Mouse (Mus musculus): ENCODE data around the gene Camta2.

The Camta2 gene

DNA sequence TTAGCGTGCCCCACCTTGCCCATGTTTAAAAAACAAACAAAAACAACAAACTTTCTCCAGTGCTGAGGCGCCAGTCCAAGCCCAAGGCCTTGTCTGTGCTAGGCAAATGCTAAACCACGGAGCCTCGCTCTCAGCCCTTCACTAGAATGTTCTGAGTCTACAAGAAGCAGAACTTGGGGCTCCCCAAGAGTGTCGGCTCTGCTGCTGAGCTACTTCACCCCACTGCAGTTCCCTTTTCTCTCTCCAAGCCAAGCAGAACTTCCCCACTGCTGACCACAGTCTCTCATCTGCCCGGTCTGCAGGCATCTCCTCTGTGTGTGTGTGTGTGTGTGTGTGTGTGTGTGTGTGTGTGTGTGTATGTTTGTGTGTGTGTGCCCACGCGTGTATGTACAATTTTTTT is 8.0 kb downstream of the Camta2 start:
- peak; percentile 89 for DNase-seq (ENCODE audit: low read depth, low spot score)

DNA sequence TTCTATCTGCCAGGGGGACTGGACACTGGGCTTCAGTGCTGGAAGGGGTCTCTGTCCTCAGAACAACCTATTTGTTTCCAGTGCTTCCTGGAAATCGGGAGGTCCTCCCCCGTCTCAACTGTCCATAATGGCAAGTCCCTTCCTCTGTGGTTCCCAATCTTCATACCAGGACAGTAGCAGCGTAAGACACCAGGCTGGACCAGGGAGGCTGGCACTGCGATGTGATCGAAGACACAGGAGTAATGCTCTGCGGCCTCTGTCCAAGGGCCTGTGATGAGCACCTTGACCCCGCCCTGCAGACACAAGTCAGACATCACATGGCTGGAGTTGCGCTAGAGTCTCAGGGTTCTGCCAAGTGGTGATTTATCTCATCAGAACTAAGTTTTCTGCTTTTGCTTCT is 8.5 kb downstream of the Camta2 start:
- Histone ChIP-seq H3K27me3 (ENCODE audit: control insufficient read depth, insufficient read depth, low read length, poor library complexity, severe bottlenecking) (no peaks in the 10 kb centered on the region), H3K36me3 (ENCODE audit: control insufficient read depth, insufficient read depth, low read length, poor library complexity, severe bottlenecking) (peaks cover 11% of the 10 kb centered on the region)
- no peak for DNase-seq (ENCODE audit: low read depth, low spot score)

More for the DNA sequence above, 8.0 kb downstream of the Camta2 start:
- Histone ChIP-seq H3K27me3 (ENCODE audit: control insufficient read depth, insufficient read depth, low read length, poor library complexity, severe bottlenecking) (no peaks in the 10 kb centered on the region), H3K36me3 (ENCODE audit: control insufficient read depth, insufficient read depth, low read length, poor library complexity, severe bottlenecking) (peaks cover 11% of the 10 kb centered on the region)

DNA sequence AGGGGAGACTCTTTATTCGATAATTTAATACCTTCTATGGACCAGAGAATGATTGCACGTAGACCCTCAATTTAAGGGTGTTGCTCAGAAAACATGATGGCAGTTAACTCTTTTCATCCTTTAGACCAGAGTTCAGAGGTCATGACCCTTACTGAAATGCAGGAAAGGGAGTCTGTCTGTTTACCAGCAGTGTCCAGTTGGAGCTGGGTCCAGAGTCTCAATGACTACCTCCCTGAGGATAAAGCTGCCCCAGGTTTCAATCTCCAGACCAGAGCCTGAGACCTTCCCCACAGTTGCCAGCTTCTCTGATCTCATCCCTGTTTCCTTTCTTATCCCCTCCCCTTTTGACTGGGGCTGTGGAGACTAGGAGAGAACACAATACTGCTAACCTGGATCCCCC is 9.3 kb downstream of the Camta2 start:
- no peak for DNase-seq (ENCODE audit: low read depth, low spot score)
- Histone ChIP-seq H3K36me3 (ENCODE audit: control insufficient read depth, insufficient read depth, low read length, poor library complexity, severe bottlenecking) (peaks cover 11% of the 10 kb centered on the region), H3K27me3 (ENCODE audit: control insufficient read depth, insufficient read depth, low read length, poor library complexity, severe bottlenecking) (no peaks in the 10 kb centered on the region)

DNA sequence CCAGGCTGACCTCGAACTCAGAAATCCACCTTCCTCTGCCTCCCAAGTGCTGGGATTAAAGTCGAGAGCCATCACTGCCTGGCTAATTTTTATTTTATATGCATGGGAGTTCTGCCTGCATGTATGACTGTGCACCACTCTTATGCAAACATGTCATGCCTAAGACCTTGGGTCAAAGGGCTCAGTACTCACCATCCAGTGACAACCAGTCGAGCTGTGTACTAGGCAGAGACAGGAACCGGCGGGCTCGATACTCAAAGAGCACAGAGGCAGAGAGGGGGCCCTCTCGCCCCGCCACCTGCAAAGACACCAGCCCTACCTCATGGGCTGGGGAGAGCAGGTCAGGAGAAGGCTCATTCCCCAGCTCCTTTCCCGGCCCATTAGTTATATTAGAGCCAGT is 9.8 kb downstream of the Camta2 start:
- peaks cover 11% of the 10 kb centered on the region for H3K36me3 ChIP-seq (ENCODE audit: control insufficient read depth, insufficient read depth, low read length, poor library complexity, severe bottlenecking)
- H3K27me3 ChIP-seq (ENCODE audit: control insufficient read depth, insufficient read depth, low read length, poor library complexity, severe bottlenecking) = no peaks in the 10 kb centered on the region
- DNase-seq (ENCODE audit: low read depth, low spot score) = no peak

DNA sequence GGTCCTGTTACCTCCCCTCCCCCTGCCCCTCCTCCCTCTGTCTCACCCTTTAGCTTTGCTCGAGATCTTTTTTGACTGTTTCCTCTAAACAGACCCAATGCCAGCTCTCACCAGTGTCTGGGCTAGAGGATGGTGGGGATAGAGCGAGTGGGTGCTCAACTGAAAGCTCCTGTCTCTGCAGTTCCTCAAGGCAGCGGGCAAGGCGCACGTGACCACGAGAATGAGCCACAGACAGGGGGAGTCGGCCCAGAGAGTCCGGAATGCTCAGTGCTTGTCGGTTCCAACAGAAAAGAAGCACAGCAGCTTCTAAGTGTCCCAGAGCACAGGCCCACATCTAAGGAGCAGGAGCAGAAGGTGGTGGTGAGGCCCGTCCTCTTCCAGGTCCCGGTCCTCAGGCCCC is 13.4 kb downstream of the Camta2 start:
- no peak for DNase-seq (ENCODE audit: low read depth, low spot score)

DNA sequence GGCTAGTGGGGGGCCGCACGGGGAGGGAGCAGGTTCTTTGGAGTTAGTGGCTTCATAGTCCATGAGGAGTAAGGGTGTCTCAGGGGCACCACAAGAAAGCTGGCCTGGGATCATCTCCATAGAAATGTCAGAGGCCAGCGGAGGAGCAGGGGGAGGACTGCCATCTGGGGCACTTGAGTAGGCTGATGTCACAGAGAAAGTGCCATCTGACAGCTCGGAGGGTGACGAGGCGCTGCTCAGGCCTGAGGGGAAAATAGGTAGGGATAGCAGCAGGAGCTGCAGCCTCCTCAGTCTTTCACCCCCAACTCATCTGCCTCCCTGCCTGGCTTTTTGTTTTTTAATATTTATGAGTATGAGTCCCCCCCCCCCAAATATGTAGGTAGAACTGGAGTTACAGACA is 13.9 kb downstream of the Camta2 start:
- DNase-seq (ENCODE audit: low read depth, low spot score) = no peak
- peaks cover 6% of the 10 kb centered on the region for H3K36me3 ChIP-seq (ENCODE audit: control insufficient read depth, insufficient read depth, low read length, poor library complexity, severe bottlenecking)

More for the DNA sequence above, 13.4 kb downstream of the Camta2 start:
- H3K27me3 ChIP-seq (ENCODE audit: control insufficient read depth, insufficient read depth, low read length, poor library complexity, severe bottlenecking) = no peaks in the 10 kb centered on the region
- H3K36me3 ChIP-seq (ENCODE audit: control insufficient read depth, insufficient read depth, low read length, poor library complexity, severe bottlenecking) = peaks cover 6% of the 10 kb centered on the region

DNA sequence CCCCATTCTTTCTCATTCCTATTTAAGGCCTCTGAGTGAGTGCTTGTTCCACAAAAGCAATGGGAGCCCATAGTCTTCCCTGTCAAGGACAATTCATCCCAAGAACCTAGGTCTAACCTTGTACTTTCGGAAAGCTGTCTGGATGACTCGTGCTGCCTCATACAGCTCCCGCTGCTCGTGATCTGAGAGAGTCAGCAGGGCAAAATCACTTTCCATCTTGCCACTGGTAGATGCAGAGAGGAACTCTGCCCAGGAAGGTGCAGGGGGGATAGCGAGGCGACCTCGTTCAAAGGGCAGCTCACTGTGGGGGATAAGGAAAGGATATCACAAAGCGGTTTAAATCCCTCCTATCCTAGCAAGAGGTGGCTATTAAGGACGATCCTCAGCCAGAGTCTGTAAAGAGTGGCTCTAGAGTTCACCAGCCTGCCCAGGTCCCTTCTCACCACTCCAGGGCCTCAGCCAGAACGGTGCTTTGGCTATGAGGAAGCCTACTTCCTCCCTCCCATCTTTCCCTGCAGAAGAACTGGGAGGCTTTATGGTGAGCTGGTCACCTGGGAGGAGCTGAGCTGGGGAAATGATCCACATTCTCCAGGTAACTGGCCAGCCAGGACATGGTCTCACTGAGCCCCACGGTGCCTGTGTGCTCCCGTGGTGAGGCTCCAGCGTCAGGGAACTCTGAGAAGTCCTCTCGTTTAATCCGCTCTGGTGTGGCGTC is 16.4 kb downstream of the Camta2 start:
- no peak for DNase-seq (ENCODE audit: low read depth, low spot score)
- no peaks in the 10 kb centered on the region for H3K27me3 ChIP-seq (ENCODE audit: control insufficient read depth, insufficient read depth, low read length, poor library complexity, severe bottlenecking)
- H3K36me3 ChIP-seq (ENCODE audit: control insufficient read depth, insufficient read depth, low read length, poor library complexity, severe bottlenecking) = peaks cover 3% of the 10 kb centered on the region

More for the DNA sequence above, 13.9 kb downstream of the Camta2 start:
- no peaks in the 10 kb centered on the region for H3K27me3 ChIP-seq (ENCODE audit: control insufficient read depth, insufficient read depth, low read length, poor library complexity, severe bottlenecking)

DNA sequence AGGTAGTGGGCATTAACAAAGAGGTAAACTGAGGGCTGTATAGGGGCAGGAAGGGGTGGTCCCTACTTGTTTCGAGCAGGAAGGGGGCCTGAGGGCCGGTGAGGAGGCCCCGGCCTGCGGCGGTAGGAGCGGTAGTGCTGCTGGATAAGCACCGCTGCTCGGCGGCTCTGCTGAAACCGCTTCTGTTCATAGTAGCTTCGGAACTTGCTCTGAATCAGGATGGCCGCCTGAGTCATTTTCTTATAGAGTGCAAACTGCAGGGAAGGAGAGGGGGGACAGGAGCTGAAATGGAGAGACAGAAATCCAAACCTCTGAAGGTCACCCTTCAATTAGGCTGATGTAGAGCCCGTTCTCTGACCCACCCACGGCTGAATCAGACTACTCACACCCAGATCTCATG is 17.4 kb downstream of the Camta2 start:
- H3K36me3 ChIP-seq (ENCODE audit: control insufficient read depth, insufficient read depth, low read length, poor library complexity, severe bottlenecking) = no peaks in the 10 kb centered on the region; the same call in none of the 2 replicates
- peak; percentile 38 for DNase-seq (ENCODE audit: low read depth, low spot score)
- H3K27me3 ChIP-seq (ENCODE audit: control insufficient read depth, insufficient read depth, low read length, poor library complexity, severe bottlenecking) = no peaks in the 10 kb centered on the region

DNA sequence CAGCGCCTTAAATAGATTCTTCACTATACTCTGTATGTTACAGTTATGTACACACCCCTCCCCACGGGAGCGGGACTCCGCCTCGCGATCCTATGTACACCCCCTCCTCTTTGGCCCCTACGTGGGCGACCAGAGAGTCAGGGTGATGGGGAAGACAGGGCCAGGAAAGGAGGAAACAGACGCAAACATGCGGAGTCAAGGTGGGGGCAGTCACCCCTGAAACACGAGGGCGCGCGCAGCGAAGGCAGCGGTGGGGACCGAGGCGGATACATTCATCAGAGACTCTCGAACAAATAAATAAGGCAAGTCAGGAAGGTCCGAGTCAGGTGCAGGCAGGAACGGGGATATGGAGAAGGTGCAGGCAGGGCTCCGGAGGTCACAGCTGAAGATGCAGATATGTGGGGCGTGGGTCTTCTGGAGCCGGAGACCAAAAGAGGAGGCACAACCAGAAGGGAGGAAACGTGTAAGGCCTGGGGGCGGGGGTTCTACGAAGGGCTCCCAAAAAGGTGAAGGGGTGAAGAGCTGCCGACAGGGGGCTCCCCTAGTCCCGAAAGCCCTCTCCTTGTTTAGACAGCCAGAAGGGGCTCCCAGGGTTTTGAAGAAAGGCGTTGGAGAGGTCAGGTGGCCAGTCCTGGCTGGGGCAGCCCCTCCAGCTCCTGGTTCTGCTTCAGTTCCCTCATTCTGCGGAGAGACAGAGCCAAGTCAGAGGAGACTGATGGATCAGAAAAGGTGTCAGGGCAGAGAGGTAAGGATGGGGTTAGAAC is 18.1 kb downstream of the Camta2 start:
- H3K36me3 ChIP-seq (ENCODE audit: control insufficient read depth, insufficient read depth, low read length, poor library complexity, severe bottlenecking) = no peaks in the 10 kb centered on the region; the same call in none of the 2 replicates
- H3K27me3 ChIP-seq (ENCODE audit: control insufficient read depth, insufficient read depth, low read length, poor library complexity, severe bottlenecking) = no peaks in the 10 kb centered on the region
- peak; percentile 86 for DNase-seq (ENCODE audit: low read depth, low spot score)

DNA sequence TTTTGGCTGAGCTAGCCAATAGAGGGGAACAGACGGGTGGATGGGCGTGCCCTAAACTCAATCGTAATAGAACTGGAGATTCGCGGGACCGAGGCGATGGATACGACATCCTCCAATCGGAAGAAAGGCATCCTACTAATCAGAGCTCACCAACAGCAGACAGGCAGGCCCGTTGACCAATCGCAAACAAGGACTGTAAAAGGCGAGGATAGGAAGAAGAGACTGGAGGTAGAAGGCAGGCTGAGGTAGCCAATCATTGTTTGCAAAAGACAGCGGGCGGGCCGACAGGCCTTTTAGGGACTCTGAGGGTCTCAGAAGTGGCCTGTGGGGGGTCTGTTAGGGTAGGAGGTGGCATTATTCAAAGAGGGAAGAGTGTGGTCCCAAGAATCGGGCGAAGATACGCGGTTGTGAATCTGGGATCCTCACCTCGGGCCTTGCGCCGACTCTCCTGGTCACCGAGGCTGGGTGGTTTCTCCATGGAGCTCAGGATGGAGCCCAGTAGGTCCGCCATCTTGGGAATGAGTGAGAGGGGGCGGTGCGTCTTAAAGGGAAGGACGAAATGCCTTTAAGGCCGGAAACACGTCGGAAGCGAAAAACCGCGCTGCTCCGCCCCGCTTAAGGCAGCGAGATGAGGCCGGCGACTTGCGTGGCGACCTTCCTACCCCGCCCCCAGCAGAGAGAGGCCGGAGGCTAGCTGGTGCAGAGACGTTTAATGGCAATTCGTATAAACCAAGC is 19.0 kb downstream of the Camta2 start, which contains the start of gene Spag7:
Gene Spag7, minus strand, starts transcription at position 646 of the 735 bp plus-strand sequence.
- Histone ChIP-seq H3K27me3 (ENCODE audit: control insufficient read depth, insufficient read depth, low read length, poor library complexity, severe bottlenecking) (no peaks in the 10 kb centered on the region), H3K36me3 (ENCODE audit: control insufficient read depth, insufficient read depth, low read length, poor library complexity, severe bottlenecking) (peaks cover 4% of the 10 kb centered on the region)
- peak; percentile 98 for DNase-seq (ENCODE audit: low read depth, low spot score)

DNA sequence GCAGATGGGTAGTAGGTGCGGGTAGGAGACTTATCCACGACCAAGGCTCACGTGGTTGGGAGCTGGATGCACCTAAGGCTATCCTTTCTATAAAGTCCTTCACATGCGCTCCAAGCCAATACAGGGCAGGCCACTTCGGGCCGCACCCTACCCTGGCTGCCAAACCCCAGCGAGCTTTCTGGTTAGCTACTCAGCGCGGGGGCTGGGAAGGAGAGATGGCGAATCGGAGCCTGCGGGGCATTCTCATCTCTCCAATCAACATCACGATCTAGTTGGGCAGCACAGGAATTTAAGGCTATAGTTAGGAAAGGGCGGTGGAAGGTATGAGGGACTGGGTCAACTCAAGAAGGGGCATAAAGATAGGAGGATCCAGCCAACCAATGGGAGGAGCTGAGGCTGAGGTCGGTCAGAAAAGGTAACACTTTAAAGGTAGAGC is 19.6 kb downstream of the Camta2 start:
- H3K27me3 ChIP-seq (ENCODE audit: control insufficient read depth, insufficient read depth, low read length, poor library complexity, severe bottlenecking) = no peaks in the 10 kb centered on the region
- peaks cover 4% of the 10 kb centered on the region for H3K36me3 ChIP-seq (ENCODE audit: control insufficient read depth, insufficient read depth, low read length, poor library complexity, severe bottlenecking)
- no peak for DNase-seq (ENCODE audit: low read depth, low spot score)

DNA sequence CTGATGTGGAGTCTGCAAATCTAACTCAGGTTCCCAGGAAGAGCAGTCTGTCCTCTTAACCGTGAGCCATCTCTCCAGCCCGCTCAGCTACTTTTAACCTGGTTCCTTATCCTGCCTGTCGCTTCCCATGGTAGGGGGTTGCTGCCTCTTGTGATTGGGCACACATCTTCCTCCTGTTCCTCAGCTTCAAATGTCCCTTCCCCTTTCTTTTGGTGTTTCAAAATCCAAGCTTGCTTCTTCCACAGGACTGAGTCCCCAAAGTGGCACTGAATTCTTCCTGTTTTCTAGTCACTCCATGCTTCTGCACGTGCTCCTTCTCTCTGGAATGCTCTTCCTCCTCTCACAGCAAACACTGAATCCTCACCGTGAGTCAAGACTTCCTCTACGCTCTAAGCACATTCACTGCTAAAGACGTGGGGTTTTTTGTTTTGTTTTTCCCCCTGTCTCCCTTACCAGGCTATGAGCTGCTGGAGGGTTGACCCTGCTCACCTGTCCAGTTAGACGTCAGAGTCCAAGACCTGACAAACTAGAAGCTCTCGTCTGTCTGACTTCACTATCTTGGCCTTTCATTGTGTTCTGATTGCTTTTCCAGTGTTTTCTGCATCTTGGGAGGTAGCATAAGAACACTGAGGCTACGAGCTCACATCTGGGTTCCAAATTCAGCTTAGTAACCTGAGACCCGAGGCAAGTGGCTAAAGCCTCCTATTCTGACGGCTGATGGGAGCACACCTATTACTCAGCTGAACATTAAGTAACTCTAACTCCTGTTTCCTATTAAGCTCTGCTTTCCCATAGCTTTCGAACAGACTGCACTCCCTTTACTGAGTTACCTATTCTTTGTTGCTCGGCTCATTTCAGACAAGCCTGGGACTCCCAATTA is 20.4 kb downstream of the Camta2 start:
- Histone ChIP-seq H3K36me3 (ENCODE audit: control insufficient read depth, insufficient read depth, low read length, poor library complexity, severe bottlenecking) (peaks cover 4% of the 10 kb centered on the region), H3K27me3 (ENCODE audit: control insufficient read depth, insufficient read depth, low read length, poor library complexity, severe bottlenecking) (no peaks in the 10 kb centered on the region)
- no peak for DNase-seq (ENCODE audit: low read depth, low spot score)

DNA sequence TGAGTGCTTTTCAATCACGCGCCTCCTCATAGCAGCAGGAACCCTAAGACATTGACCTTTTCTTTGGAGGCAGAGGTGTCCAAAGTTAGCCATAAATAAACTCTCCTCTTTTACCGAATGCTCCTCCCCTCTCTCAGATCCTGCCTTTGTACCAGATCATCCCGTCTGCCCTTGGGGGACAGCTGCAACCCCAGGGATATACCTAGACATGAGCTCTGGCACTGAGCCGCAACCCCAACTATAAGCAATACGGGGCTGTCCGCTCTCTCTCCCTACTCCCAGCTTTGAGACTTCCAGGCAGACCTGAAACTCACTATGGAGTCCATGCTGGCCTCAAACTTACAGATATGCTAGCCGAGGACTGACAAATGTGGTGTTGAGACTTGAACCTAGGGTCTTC is 21.2 kb downstream of the Camta2 start:
- Histone ChIP-seq H3K27me3 (ENCODE audit: control insufficient read depth, insufficient read depth, low read length, poor library complexity, severe bottlenecking) (no peaks in the 10 kb centered on the region), H3K36me3 (ENCODE audit: control insufficient read depth, insufficient read depth, low read length, poor library complexity, severe bottlenecking) (peaks cover 4% of the 10 kb centered on the region)
- no peak for DNase-seq (ENCODE audit: low read depth, low spot score)

DNA sequence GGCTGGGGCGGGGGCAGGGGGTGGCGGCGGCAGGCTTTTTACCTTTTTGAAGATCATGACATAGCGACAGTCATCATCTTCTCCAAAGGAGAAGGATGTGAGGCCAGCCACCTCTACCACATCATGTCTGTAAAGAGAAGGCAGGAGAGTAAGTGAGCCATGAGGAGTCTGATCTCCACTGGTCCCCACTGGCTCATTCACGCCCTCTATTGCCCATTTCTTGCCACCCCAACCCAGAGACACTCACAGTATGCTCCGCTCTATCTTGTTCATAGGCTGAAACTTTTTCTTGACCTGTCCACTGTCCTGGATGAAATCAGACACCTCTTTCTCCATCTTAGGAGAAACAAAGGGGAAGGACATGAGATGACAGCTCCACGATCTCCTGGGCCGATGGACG is 23.2 kb downstream of the Camta2 start:
- Histone ChIP-seq H3K36me3 (ENCODE audit: control insufficient read depth, insufficient read depth, low read length, poor library complexity, severe bottlenecking) (peaks cover 4% of the 10 kb centered on the region), H3K27me3 (ENCODE audit: control insufficient read depth, insufficient read depth, low read length, poor library complexity, severe bottlenecking) (no peaks in the 10 kb centered on the region)
- no peak for DNase-seq (ENCODE audit: low read depth, low spot score)

All from splenic B cell, adult 2 months (primary cell).